Mouse (Mus musculus): ENCODE results near the gene Vmn1r28. TPM values are rescaled to one million over a fixed set of nuclear protein-coding genes. Genes with fewer than 3 reads are reported as not detected.
"Not testable (repeated sequence)": the region's sequence is repeated elsewhere in the genome, so short reads cannot be mapped to it uniquely, and the experiment has no call there.

Vmn1r28 gene
- not detected in 2 replicates for total RNA-seq (2012; rRNA removed)

DNA sequence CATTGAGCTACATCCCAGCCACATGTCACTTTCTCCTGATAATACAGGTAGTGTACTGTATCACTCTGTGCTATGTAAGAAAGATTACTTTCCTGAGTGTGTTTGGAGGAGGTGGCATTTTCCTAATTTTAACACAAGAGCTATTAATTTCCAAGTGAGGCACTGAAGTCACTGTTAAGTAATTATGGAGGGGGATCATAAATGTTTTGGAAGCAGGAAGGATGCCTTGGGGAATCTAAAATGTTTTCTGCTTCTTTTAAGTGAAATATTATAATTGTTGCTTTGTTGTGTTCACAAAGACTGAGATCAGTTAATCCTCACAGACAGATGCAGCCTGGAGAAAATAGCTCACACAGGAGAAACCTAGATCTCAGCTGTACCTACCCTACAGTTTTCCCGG is at the start of gene Vmn1r28:
Gene Vmn1r28, plus strand, starts transcription at position 301 of the 400 bp plus-strand sequence.
- H3K9ac ChIP-seq (ENCODE audit: insufficient read depth, low read depth, low read length, poor library complexity, severe bottlenecking): no peak within 1 kb of the TSS
- H3K4me1 ChIP-seq (ENCODE audit: control insufficient read depth in 2 of 2, insufficient read depth in 2 of 2, low read length in 2 of 2, poor library complexity in 1 of 2): no peaks in the 10 kb centered on the region
- no peaks in the 10 kb centered on the region for H3K36me3 ChIP-seq (ENCODE audit: control insufficient read depth, insufficient read depth, low read length, poor library complexity, severe bottlenecking)
- no peak for DNase-seq (ENCODE audit: low read depth, low spot score)
- H3K9me3 ChIP-seq (ENCODE audit: control insufficient read depth, insufficient read depth, low read depth, low read length): no peaks in the 10 kb centered on the region
- in situ Hi-C loops (cut with MboI; ENCODE audit: low sequenced_read_pairs in 2 of 2, unreplicated experiment in 2 of 2): no loop called here
- H3K27ac ChIP-seq (ENCODE audit: insufficient read depth, low read depth, low read length, poor library complexity, severe bottlenecking): no peak within 1 kb of the TSS
- no peak for TF ChIP-seq CHD2 (IDR thresholded peaks at IDR 0.05; ENCODE audit: low read depth, low read length)
- TF ChIP-seq MAFK (IDR thresholded peaks at IDR 0.05; ENCODE audit: insufficient read depth, low read depth, low read length): no peak
- no peak for TF ChIP-seq HCFC1 (IDR thresholded peaks at IDR 0.05; ENCODE audit: borderline replicate concordance, insufficient read depth, low read length)
- no peak for TF ChIP-seq ZNF384 (IDR thresholded peaks at IDR 0.05; ENCODE audit: low read depth, low read length)
- H3K4me3 ChIP-seq (ENCODE audit: insufficient read depth in 1 of 2, low read depth in 1 of 2, low read length in 2 of 2, poor library complexity in 1 of 2, severe bottlenecking in 1 of 2): no peak within 1 kb of the TSS

DNA sequence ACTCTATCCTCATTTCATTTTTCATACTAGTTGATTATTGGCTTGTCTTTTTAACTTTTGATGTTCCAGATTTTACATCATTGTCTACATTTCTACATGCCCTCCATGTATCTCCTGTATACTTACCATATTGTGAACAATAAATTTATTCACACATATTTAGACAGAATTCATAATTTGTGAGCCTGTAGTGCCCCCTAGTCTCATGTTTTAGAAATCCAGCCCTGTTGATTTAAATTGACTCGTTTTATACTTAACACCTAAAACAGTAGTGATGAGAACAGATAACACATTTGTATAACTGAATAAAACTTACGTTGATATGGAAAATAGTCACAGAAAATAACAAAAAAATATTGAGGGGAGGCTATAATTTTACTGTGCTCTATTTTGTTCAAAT is 45.7 kb upstream of the Vmn1r28 start:
- no peaks in the 10 kb centered on the region for H3K9me3 ChIP-seq (ENCODE audit: control insufficient read depth, insufficient read depth, low read depth, low read length)
- H3K9ac ChIP-seq (ENCODE audit: insufficient read depth, low read depth, low read length, poor library complexity, severe bottlenecking): no peak overlapping the region
- no peak for TF ChIP-seq CHD2 (IDR thresholded peaks at IDR 0.05; ENCODE audit: low read depth, low read length)
- no peak for TF ChIP-seq ZNF384 (IDR thresholded peaks at IDR 0.05; ENCODE audit: low read depth, low read length)
- TF ChIP-seq HCFC1 (IDR thresholded peaks at IDR 0.05; ENCODE audit: borderline replicate concordance, insufficient read depth, low read length): no peak
- TF ChIP-seq ZC3H11A (IDR thresholded peaks at IDR 0.05; ENCODE audit: borderline replicate concordance, low read depth, low read length): no peak
- no peak for TF ChIP-seq MAFK (IDR thresholded peaks at IDR 0.05; ENCODE audit: insufficient read depth, low read depth, low read length)
- no peak for DNase-seq (ENCODE audit: low read depth, low spot score)
- in situ Hi-C loops (cut with MboI; ENCODE audit: low sequenced_read_pairs in 2 of 2, unreplicated experiment in 2 of 2): loop anchor here in 1 of 2 experiments (10.0 kb wide), 1 partner anchor 781 kb away; no protein-coding TSS in a partner anchor
- H3K36me3 ChIP-seq (ENCODE audit: control insufficient read depth, insufficient read depth, low read length, poor library complexity, severe bottlenecking): no peaks in the 10 kb centered on the region
- H3K4me1 ChIP-seq (ENCODE audit: control insufficient read depth in 2 of 2, insufficient read depth in 2 of 2, low read length in 2 of 2, poor library complexity in 1 of 2): no peaks in the 10 kb centered on the region
- no peak overlapping the region for H3K4me3 ChIP-seq (ENCODE audit: insufficient read depth in 1 of 2, low read depth in 1 of 2, low read length in 2 of 2, poor library complexity in 1 of 2, severe bottlenecking in 1 of 2)
- H3K27ac ChIP-seq (ENCODE audit: insufficient read depth, low read depth, low read length, poor library complexity, severe bottlenecking): no peak overlapping the region

DNA sequence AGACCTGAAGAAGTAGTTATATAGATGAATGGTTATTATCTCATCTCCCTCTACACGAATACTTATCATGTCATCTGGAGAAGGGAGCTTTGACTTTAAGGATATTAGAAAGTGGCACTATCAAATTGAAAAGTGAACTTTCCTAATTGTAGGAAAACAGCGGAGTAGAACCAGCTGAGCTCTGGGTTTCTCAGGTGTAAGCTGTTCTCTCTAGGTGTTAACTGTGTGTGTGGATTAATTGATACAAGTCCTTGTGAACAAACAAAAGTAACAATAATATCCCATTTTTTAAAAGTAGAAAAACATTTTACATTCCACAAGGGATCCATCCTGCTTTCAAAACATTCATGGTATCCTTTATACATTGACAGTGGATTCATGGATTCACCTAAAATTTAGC is 43.1 kb upstream of the Vmn1r28 start, which contains the start of gene Vmn1r27:
Gene Vmn1r27, minus strand, starts transcription at position 101 of the 400 bp plus-strand sequence.
- Histone ChIP-seq H3K4me1 (ENCODE audit: control insufficient read depth in 2 of 2, insufficient read depth in 2 of 2, low read length in 2 of 2, poor library complexity in 1 of 2) (no peaks in the 10 kb centered on the region), H3K4me3 (ENCODE audit: insufficient read depth in 1 of 2, low read depth in 1 of 2, low read length in 2 of 2, poor library complexity in 1 of 2, severe bottlenecking in 1 of 2) (no peak within 1 kb of the TSS), H3K27ac (ENCODE audit: insufficient read depth, low read depth, low read length, poor library complexity, severe bottlenecking) (no peak within 1 kb of the TSS), H3K36me3 (ENCODE audit: control insufficient read depth, insufficient read depth, low read length, poor library complexity, severe bottlenecking) (no peaks in the 10 kb centered on the region), H3K9ac (ENCODE audit: insufficient read depth, low read depth, low read length, poor library complexity, severe bottlenecking) (no peak within 1 kb of the TSS), H3K9me3 (ENCODE audit: control insufficient read depth, insufficient read depth, low read depth, low read length) (no peaks in the 10 kb centered on the region)
- TF ChIP-seq MAFK (IDR thresholded peaks at IDR 0.05; ENCODE audit: insufficient read depth, low read depth, low read length) (no peak), CHD2 (IDR thresholded peaks at IDR 0.05; ENCODE audit: low read depth, low read length) (no peak), HCFC1 (IDR thresholded peaks at IDR 0.05; ENCODE audit: borderline replicate concordance, insufficient read depth, low read length) (no peak)
- DNase-seq (ENCODE audit: low read depth, low spot score): no peak
- in situ Hi-C loops (cut with MboI; ENCODE audit: low sequenced_read_pairs in 2 of 2, unreplicated experiment in 2 of 2): loop anchor here in 1 of 2 experiments (10.0 kb wide), 1 partner anchor 784 kb away; no protein-coding TSS in a partner anchor

DNA sequence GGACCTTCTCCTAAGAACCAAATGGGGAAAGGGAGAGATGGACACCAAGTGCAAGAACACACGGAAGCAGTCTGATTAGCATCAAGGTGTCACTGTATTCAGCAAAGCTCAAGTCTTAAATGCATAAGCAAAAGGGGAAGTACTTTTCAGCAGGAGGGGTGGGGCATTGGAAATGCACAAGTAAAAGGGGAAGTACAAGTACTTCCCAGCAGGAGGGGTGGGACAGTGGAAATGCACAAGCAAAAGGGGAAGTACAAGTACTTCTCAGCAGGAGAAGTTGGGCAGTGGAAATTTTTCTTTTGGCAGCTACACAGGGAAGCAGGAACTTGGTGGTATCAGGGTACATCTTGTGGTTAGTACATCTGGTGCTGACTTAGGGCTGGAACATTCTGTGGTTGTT is 17.8 kb downstream of the Vmn1r28 start:
- H3K36me3 ChIP-seq (ENCODE audit: control insufficient read depth, insufficient read depth, low read length, poor library complexity, severe bottlenecking); H3K9me3 ChIP-seq (ENCODE audit: control insufficient read depth, insufficient read depth, low read depth, low read length); H3K9ac ChIP-seq (ENCODE audit: insufficient read depth, low read depth, low read length, poor library complexity, severe bottlenecking); H3K27ac ChIP-seq (ENCODE audit: insufficient read depth, low read depth, low read length, poor library complexity, severe bottlenecking); DNase-seq (ENCODE audit: low read depth, low spot score); H3K4me1 ChIP-seq (ENCODE audit: control insufficient read depth in 2 of 2, insufficient read depth in 2 of 2, low read length in 2 of 2, poor library complexity in 1 of 2); in situ Hi-C loops (cut with MboI; ENCODE audit: low sequenced_read_pairs in 2 of 2, unreplicated experiment in 2 of 2); H3K4me3 ChIP-seq (ENCODE audit: insufficient read depth in 1 of 2, low read depth in 1 of 2, low read length in 2 of 2, poor library complexity in 1 of 2, severe bottlenecking in 1 of 2): not testable (repeated sequence)

DNA sequence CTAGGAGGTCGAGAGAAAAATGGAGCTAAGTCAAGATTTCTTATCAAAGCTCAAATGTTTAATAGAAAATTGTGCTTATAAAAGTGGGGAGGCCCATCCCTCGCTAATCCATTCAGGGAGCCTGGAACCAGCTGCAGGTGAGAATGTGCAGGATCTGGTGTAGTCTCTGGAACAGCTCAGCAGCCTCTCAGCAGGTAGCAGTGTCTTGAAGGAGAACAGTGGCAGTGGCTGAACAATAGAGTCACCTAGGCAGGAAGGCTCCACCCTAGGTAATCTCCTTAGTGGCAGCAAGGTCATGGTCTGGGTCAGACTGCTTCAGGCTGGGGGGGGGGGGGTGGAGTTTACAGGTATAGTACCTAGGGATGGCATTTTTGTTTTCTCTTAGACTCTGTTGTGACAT is 30.4 kb downstream of the Vmn1r28 start:
- TF ChIP-seq HCFC1 (IDR thresholded peaks at IDR 0.05; ENCODE audit: borderline replicate concordance, insufficient read depth, low read length): no peak
- TF ChIP-seq MAFK (IDR thresholded peaks at IDR 0.05; ENCODE audit: insufficient read depth, low read depth, low read length): no peak
- TF ChIP-seq ZNF384 (IDR thresholded peaks at IDR 0.05; ENCODE audit: low read depth, low read length): no peak
- TF ChIP-seq CHD2 (IDR thresholded peaks at IDR 0.05; ENCODE audit: low read depth, low read length): no peak
- TF ChIP-seq ZC3H11A (IDR thresholded peaks at IDR 0.05; ENCODE audit: borderline replicate concordance, low read depth, low read length): no peak
- DNase-seq (ENCODE audit: low read depth, low spot score): peak; percentile 13
- Histone ChIP-seq H3K36me3 (ENCODE audit: control insufficient read depth, insufficient read depth, low read length, poor library complexity, severe bottlenecking) (no peaks in the 10 kb centered on the region), H3K27ac (ENCODE audit: insufficient read depth, low read depth, low read length, poor library complexity, severe bottlenecking) (peak overlapping the region; percentile 7; the same call in 1 of the 2 replicates), H3K9ac (ENCODE audit: insufficient read depth, low read depth, low read length, poor library complexity, severe bottlenecking) (no peak overlapping the region), H3K4me1 (ENCODE audit: control insufficient read depth in 2 of 2, insufficient read depth in 2 of 2, low read length in 2 of 2, poor library complexity in 1 of 2) (no peaks in the 10 kb centered on the region), H3K4me3 (ENCODE audit: insufficient read depth in 1 of 2, low read depth in 1 of 2, low read length in 2 of 2, poor library complexity in 1 of 2, severe bottlenecking in 1 of 2) (no peak overlapping the region), H3K9me3 (ENCODE audit: control insufficient read depth, insufficient read depth, low read depth, low read length) (no peaks in the 10 kb centered on the region)
- in situ Hi-C loops (cut with MboI; ENCODE audit: low sequenced_read_pairs in 2 of 2, unreplicated experiment in 2 of 2): no loop called here

DNA sequence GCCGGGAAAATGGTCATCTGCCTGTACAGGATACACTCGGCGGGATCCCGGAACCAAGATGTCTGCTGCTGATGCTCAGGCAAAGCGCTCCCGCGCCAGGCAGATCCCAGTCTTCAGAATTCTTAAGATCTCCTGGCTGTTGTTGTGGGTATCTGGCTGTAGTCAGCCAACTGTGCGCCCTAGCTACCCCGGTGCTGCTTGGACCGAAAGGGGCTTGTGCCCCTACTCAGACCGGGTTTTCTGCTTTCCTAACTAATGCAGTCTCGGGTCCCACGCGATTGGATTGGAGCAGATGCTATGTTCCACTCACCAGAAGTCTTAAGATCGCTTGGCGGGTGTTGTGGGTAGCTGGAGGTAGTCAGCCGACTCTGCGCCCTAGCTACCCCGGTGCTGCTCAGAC is 36.7 kb downstream of the Vmn1r28 start:
- H3K9me3 ChIP-seq (ENCODE audit: control insufficient read depth, insufficient read depth, low read depth, low read length); H3K36me3 ChIP-seq (ENCODE audit: control insufficient read depth, insufficient read depth, low read length, poor library complexity, severe bottlenecking); H3K4me1 ChIP-seq (ENCODE audit: control insufficient read depth in 2 of 2, insufficient read depth in 2 of 2, low read length in 2 of 2, poor library complexity in 1 of 2); in situ Hi-C loops (cut with MboI; ENCODE audit: low sequenced_read_pairs in 2 of 2, unreplicated experiment in 2 of 2); H3K27ac ChIP-seq (ENCODE audit: insufficient read depth, low read depth, low read length, poor library complexity, severe bottlenecking): not testable (repeated sequence)
- Histone ChIP-seq H3K9ac (ENCODE audit: insufficient read depth, low read depth, low read length, poor library complexity, severe bottlenecking) (peak overlapping the region; percentile 41), H3K4me3 (ENCODE audit: insufficient read depth in 1 of 2, low read depth in 1 of 2, low read length in 2 of 2, poor library complexity in 1 of 2, severe bottlenecking in 1 of 2) (peak overlapping the region; percentile 40 to 60)
- peak; percentile 9 for DNase-seq (ENCODE audit: low read depth, low spot score)
